Mouse (Mus musculus) ES-Bruce4 (cell line): ENCODE data around the gene Trappc12.

Source experiments
- EP300 ChIP-seq: IDR thresholded peaks from 2 replicates; pipeline ENCODE4 v1.6.1; 2011; ENCODE audit warnings: low read depth, low read length; ENCODE audit not compliant: insufficient read depth
- POLR2A ChIP-seq: IDR thresholded peaks from one replicate; pipeline ENCODE4 v1.8.1; 2011; ENCODE audit warnings: low read length; ENCODE audit not compliant: insufficient read depth

- TF ChIP-seq EP300 (no peak), POLR2A (no peak)
Observed at GRCm38 (mm10) chr12:28773815-28774214, 23.5 kb upstream of the Trappc12 start.
